Mouse (Mus musculus) left cerebral cortex, postnatal 10 days (tissue): Measurements from ENCODE around the gene Wdcp. TPM values are rescaled to one million over a fixed set of nuclear protein-coding genes. Genes with fewer than 3 reads are reported as not detected.
"Not testable (repeated sequence)": the region's sequence is repeated elsewhere in the genome, so short reads cannot be mapped to it uniquely, and the experiment has no call there.

Experiments used
- DNase-seq, 2 experiments: peaks; one replicate each; pipeline ENCODE4 v3.0.0; 2021 to 2022; ENCODE audit warnings: low spot score in 2 of 2, mixed read lengths in 1 of 2; ENCODE audit errors: extremely low spot score in 1 of 2
- intact Hi-C: fragments of 180-260 bp; cut with DNase I; formaldehyde crosslinking; loops from one replicate; pipeline ENCODE4 v1.15.1; 2025
- total RNA-seq, 2 experiments: library from RNA; stranded (reverse); gene quantifications; 2 replicates each; pipeline ENCODE4 v1.2.3; 2021

Wdcp gene
- 10 to 100 TPM in 1 of 2 experiments, 1 to 10 TPM in 1; 9.8 to 11.6 TPM for total RNA-seq

DNA sequence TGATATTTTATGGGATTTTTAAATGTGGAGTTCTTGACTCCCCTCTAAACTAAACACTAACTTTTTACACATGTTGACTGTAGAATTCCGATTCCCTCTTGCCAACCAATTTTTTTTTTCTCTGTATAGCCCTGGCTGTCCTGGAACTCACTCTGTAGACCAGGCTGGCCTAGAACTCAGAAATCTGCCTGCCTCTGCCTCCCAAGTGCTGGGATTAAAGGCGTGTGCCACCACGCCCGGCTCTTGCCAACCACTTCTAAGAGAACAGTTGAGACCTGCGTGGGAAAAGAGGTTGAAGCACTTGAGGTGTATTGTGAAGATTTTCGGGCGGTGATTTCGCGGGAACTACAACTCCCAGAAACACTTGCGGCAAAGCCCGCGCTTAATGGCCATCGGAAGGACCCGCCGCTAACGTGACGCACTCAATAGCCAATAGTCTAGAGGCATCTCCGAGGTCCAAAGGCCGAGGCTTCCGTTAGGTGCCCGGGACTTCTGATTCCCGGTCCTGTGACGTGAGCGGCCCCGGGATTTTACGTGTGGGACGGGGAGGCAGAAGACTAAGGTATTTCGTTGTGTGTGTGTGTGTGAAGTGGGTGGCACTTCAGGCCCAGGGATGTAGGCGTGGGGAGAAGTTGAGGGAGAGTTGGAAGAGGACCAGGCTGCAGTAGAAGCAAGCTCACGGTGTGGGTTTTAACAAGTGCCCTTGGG is at the start of gene Wdcp:
Gene Wdcp (plus strand): TSS at position 414 of the 708 bp plus-strand sequence.
- DNase-seq: peak; percentile 91 to 93
- intact Hi-C loops: loop anchor here (5.0 kb wide), 1 partner anchor 74 kb away; the partner anchor contains the start of gene Atad2b

DNA sequence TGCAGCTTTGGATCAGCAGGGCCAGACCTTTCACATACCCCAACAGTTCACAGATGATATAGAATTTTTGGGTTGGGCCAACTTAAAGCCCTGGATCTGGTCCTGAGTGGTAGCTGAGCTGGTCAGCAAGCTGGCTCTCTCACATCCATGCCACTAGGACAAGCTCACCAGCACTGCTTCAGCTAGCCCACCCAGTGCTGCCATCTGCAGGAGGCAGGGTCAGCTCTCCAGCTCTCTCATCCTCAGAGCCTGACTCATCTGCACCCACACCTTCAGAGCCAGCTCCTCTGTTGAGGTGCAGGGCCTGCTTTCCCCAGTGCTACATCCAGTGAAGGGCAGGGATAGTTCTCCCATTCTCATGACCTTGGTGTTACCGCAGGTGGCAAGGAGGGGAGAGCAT is 49.4 kb upstream of the Wdcp start:
- DNase-seq: peak in 1 of 2 experiments; percentile 44
- intact Hi-C loops: no loop called here

DNA sequence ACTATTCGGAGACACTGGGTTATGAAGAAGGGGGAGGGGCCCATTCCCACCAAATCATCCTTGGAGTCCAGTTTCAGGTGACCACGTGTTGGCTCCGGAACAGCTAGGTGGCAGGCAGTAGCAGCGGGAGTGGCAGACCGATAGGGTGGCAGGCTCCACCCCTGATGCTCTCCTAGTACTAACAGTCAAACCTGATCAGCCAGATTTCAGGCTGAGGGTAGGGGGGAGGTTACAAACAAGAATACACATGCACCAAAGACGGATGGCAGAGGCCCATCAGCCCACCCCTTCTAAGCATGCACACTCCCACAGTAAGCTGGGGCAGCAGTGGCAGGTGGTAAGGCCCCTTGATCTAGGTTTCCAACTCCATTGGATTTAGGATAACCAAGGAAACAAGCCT is 45.6 kb upstream of the Wdcp start:
- DNase-seq, intact Hi-C loops: not testable (repeated sequence)

DNA sequence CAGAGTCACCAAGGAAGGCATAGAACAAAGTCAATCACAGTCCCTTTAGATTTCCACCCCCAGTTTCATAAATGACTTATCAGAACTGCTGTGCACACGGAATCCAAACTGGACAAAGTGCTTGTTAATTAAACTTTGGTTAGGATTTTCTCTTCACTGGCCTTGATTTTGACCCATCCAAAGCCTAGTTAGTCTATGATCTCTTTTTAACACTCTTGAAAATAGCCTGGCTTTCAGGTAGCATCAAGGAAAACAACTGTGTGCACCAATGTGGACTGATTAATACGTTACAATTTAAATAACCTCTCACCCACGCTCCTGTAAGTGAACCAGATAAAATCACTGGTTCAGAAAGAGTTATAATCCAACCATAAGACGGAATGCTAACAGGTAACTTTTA is 32.1 kb upstream of the Wdcp start:
- intact Hi-C loops: no loop called here
- DNase-seq: no peak

DNA sequence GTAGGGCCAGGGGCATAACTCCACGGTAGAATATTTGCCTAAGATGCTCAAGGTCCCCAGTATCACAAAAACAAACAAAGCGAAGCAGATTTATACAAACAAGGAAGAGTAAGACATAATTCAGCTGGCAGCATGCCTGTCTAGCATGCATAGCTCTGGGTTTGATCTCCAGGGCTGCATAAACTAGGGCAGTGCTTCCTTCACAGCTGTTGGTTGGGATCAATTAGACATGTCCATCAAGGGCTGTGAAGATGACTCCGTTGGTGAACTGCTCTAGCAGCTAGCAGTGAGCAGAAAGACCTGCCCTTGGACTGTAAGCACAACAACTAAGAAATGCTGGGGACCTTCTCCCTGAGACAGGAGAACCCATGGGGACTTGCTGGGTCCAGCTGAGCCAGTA is 31.4 kb upstream of the Wdcp start:
- no peak for DNase-seq
- intact Hi-C loops: no loop called here

DNA sequence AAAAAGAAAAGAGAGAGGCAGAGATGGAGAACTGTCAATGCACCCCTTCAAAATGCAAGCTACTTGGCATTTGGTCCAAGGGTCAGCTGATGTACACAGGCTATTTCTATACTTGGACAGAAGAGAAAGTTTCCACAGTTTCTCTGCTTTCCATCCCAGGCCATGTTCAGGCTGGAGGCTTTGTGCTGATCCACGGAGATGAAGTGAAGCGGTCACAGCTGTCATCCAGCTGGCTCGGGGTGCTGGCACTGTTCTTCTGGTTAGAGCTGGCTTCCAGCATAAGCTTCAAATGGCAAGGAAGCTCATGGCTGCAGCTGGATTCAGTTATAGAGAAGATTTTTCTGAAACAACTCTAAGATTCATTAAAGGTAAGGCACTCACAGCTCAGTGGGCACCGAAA is 29.5 kb upstream of the Wdcp start:
- intact Hi-C loops: no loop called here
- no peak for DNase-seq

DNA sequence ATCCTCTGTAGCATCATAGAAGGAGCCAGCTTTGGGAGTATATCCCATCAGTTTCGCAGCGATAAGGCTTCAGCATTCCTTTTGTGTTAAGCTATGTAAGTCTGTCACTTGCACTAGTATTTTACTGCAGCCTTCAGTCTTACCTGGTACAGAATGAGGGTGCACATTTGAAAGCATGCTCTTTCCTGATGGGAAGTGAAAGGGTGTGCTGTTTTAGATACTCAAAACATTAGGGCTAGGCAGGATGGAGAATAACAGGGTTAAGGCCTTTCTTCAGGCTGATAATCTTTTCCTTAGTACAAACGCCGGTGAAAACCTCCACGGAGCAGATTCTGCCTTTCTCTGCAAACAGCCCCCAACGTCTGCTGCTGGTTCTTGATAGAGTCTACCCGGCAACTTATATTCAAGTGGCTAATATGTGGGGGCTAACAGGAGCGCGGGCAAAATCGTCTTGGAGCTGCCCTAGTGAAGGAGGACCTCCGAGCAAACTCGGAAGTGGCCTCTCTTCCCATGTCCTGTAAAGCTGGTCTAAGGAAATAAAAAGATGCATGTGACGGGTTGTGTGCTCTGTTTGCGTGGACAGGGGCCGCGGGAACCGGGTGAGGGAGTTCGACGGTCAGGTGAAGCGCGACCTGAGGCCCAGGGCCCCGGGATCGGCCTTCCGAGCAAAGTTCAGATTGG is 26.3 kb upstream of the Wdcp start:
- intact Hi-C loops: no loop called here
- DNase-seq: no peak

DNA sequence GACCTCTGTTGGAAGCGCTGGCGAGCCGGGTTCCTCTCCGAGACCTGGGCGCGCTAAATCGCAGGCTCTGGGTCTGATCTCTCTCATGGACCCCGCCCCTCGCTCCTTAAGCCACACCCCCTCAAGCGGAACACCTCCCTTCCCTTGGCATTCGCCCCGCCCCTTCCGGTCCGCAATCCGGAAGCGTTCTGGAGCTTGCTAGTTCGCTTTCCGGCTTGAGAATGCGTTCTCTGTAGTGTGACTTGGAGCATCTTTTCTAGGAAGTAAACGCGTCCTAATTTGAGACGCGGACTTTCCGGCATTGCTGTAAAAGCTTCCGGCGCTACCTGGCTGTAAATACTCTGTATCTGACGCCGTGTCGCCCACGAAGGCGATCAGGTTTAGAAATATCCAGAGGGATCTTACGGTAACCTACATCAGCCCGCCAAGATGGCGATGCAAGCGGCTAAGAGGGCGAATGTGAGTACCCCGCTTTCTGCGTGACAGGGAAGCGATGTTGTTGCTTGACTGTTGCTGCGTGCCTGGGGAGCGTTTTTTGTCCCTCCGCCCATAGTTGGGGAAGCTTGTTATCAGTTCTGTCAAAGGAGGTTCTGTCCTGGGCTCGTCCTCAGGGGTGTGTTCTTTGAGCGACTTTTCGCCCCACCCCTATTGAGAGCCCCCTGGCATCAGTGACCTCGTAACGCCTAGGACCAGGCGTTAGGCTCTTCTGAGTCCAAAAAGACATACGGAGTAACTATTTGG is 25.6 kb upstream of the Wdcp start, which contains the start of gene Sf3b6:
Gene Sf3b6 (plus strand): TSS at position 184 of the 741 bp plus-strand sequence.
- intact Hi-C loops: no loop called here
- DNase-seq: peak; percentile 97 to 99

DNA sequence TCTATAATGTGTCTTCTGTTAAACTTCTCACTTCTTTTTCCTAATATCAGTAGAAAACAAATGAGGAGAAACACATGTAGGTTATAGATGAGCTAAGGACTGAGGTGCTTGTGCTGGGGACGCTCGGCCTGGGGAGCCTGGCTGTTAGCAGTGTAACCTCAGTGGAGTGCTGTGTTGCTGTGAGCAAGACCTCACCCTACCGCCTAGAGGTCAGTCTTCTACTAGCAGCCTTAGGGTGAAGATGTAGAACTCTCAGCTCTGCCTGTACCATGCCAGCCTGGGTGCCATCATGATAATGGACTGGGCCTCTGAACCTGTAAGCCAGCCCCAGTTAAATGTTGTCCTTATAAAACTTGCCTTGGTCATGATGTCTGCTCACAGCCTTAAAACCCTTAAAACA is 15.8 kb upstream of the Wdcp start:
- no peak for DNase-seq
- intact Hi-C loops: no loop called here

DNA sequence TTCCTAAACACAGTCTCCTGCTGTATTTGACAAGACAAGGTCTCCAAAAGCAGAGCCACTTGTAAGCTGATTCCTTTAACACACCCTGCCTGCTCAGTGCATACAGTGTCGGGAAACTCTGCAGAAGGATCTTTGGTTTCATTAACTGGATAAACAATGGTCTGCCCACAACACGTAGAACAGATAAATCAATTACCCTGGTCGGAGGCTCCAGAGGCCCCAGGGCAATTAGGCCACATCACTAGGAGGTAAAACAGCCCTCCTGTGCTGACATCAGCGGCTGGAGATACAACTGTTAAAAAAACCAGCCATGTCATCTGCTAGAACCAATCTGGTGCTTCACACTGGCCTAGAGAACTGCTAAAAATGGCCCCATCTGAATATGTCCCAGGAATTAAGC is 6.1 kb upstream of the Wdcp start:
- DNase-seq: no peak
- intact Hi-C loops: no loop called here

DNA sequence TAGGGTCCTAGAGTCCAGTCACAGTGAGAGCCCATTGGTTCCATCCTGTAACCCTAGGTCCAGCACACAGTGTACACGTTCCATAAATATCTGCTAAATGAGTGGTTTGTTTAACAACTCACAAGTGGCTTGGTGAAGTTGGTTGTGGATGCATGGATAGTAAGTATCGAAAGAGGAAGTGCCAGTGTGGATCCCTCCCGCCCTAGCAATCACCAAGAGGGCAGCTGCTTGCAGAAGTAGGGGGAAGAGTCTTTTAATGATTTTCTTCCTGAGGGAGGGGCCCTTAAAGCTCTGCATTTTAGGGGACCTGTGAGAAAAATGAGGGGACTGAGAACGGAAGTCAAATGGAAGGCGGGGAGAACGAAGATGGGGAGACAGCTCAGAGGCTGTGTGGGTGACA is 3.1 kb upstream of the Wdcp start:
- intact Hi-C loops: loop anchor here (5.0 kb wide), 1 partner anchor 77 kb away; the partner anchor contains the start of gene Atad2b

DNA sequence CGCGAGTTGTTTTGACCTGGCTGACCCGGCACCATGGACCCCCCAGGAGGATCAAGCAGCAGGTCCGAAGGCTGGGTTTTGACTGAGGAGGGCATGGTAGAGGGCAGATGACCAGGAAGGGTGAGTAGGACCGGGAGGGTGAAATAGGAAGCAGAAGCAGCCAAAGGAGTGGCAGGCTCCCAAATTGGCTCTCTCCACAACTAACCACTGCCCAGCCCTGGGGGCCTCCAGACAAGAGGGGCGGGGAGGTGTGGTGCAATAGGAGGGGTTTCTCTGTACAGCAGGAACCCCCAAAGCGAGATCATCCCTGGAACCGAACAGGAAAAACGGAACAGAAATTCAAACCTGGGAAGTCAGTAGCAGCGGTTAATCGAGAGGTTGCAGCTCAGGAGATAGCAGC is 2.4 kb upstream of the Wdcp start:
- DNase-seq: peak in 1 of 2 experiments; percentile 38
- intact Hi-C loops: loop anchor here (5.0 kb wide), 1 partner anchor 77 kb away; the partner anchor contains the start of gene Atad2b

More for the DNA sequence above, 3.1 kb upstream of the Wdcp start:
- DNase-seq: no peak

DNA sequence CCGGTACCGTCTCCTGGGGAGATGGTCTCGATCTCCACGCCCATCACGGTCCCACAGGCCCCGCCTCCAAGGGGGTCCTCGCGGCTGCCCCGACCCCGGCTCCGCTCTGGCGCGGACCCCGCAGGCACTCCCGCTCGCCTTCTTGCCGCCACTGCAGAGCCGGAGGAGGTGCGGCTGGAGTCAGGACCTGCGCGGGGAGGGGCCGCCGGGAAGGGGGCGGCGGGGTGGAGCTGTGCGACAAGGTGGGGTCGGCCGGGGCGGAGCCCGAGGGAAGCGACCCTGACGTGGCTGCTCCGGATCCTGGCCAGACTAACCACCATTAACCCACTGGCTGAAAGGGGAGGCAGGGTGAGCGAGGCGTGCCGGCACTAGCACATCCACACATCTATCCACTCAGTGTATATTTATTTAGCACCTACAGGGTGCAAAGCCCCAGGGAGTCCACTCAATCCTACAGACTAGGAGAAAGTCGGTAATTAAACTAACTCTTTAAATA is 1.7 kb upstream of the Wdcp start, which contains the start of gene Fkbp1b:
Gene Fkbp1b (minus strand): TSS at position 200 of the 496 bp plus-strand sequence.
- peak in 1 of 2 experiments; percentile 75 for DNase-seq
- intact Hi-C loops: loop anchor here (5.0 kb wide), 1 partner anchor 76 kb away; the partner anchor contains the start of gene Atad2b

DNA sequence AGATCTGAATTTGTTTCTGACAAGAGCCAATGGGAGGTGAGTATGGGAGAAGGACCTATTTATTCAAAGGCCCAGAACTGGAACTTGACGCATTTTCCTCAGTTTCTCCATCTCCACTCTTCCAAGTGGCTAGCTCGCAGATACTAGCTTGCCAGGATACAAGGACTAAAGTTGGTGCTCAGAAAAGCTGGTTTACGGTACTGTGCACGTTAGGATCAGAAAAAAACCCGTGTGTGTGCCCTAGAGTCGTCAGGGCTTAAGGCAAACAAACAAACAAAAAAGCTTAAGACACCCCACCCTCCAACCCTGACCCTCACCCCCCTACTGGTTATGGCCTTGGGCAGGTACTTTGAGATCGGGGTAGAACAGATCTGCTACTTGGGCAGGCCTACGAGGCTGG is 647 bp upstream of the Wdcp start:
- DNase-seq: no peak
- intact Hi-C loops: loop anchor here (5.0 kb wide), 1 partner anchor 75 kb away; the partner anchor contains the start of gene Atad2b

DNA sequence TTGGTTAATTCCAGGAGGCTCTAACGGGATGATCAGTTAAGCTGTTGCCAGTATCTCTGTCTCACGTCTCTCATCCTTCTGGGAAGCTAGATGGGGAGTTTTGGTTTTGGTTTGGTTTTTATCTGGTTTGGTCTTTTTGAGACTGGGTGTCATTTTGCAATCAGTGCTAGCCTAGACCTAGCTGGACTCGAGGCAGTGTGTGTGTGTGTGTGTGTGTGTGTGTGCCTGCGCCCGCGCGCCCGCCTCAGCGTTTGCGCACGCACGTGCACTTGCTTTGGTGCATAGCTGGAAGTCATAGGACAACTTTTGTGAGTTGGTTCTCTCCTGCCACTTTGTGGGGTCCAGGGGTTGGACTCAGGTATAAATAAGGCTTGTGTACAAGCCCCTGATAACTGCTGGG is 638 bp downstream of the Wdcp start:
- peak in 1 of 2 experiments; percentile 57 for DNase-seq
- intact Hi-C loops: loop anchor here (5.0 kb wide), 1 partner anchor 74 kb away; the partner anchor contains the start of gene Atad2b

DNA sequence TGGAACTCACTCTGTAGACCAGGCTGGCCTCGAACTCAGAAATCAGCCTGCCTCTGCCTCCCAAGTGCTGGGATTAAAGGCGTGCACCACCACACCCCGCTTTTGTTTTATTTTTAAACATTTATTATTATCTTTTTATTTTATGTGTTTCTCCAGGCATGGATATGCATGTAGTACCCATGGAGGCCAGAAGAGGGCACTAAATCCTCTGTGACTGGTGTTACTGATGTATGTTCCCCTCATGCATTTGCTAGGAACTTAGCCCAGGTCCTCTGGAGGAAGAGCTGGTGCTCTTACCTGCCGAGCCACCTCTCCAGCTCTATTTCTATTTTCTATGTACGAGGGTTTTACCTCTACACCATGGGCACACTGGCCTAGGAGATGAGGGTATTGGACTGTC is 13.1 kb downstream of the Wdcp start:
- intact Hi-C loops: loop anchor here (10.0 kb wide), 1 partner anchor 119 kb away; no protein-coding TSS in a partner anchor
- no peak for DNase-seq

DNA sequence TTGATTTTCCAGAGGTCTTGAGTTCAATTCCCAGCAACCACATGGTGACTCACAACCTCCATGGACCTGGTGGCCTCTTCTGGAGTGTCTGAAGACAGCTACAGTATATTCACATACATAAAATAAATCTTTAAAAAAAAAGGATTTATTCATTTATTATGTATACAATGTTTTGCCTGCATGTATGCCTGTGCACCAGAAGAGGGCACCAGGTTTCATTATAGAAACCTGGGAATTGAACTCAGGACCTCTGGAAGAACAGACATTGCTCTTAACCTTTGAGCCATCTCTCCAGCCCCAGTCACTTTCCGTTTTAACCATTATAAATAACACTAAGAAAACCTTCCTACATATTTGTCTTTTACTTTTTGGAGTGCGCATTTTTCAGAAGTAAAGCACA is 13.7 kb downstream of the Wdcp start:
- no peak for DNase-seq
- intact Hi-C loops: loop anchor here (10.0 kb wide), 1 partner anchor 118 kb away; no protein-coding TSS in a partner anchor

DNA sequence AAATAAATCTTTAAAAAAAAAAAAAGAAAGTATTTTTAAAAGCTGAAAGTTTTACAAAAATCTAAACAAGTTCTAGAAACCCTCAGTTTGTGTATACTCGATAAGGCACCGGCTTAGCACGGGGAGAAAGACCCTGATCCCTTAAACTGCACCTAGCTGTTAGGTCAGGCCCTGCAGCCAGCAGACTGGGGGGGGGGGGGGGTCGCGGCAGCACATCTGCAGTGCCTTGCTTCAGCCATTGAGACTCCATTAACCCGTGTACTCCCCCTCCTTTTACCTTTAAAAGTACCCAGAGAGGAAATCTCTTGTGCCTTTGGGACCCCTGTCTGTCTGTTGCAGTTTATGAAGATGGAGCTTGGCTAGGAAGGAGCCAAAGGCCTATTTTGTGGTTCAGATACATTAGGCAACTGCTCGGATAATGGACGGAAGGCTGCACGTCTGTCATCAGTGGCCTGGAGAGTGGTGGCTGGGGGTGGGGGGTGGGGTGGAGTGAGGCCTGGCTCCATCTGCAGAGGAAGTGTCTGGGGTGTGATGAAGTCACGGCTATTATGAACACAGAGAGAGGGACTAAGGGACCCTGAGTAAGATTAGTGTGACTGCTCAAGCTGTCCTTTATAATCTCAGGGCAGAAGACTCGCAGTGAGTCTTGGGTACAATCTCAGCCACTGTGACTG is 16.3 kb downstream of the Wdcp start:
- intact Hi-C loops: loop anchor here (10.0 kb wide), 1 partner anchor 115 kb away; no protein-coding TSS in a partner anchor
- peak in 1 of 2 experiments; percentile 2 for DNase-seq
